ENCODE assay signal across 8 mouse cellular contexts in the genomic region with DNA sequence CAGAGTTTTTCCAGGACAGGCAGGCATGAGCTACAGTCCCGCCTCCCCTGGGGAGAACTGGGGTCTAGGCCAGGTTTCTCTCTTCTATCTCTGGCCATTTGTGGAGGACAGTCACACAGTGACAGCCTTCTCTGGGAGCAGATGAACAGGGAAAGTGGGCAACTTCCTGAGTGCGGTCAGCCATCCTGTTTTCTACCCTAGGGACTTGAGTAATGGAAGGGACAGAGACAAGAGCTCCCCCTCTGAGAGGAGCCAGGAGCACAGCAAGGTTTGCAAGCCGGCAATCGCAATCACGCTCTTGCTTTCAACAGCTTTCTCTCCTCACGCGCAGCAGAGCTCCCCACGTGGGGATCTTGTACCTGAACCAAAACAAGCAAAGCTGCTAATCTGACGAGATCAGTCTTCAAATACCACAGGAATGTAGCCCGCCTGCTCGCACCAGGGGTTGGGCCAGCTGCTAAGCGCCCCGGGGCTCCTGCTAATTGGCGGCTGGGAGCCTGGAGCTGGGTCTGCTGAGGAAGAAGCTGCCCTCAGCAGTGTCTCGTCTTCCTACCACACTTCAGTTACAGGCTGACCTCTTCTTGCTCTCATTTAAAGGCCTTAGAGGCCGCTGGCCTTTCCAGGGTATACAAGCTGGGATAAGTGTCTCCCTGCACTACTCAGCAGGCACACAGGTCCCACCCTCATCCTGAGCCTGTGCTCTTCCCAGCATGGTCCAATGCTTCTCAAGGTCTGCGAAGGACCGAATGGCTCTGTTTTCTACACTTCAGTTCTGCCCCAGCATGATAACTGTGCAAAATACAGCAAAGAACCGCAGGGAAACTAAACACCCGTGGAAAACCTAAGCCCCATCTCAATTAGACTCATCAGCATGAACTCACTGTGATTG.
DNase-seq lines count a peak whose midpoint lies in the region; ATAC-seq and TF ChIP-seq lines count a peak whose summit lies in the region.

No protein-coding gene starts in this region.

- H3K4me1 ChIP-seq in heart, adult 2 months (ENCODE audit: control insufficient read depth, insufficient read depth, low read length), result peaks cover 5% of the 10 kb centered on the region
- peaks cover 48% of the 10 kb centered on the region for H3K4me1 ChIP-seq in kidney, adult 2 months (ENCODE audit: control insufficient read depth, insufficient read depth, low read length)
- H3K4me1 ChIP-seq in lung, embryonic 16.5 days (replicated peaks; ENCODE audit: control insufficient read depth, insufficient read depth, low read length), result peaks cover 32% of the 10 kb centered on the region

- H3K36me3 ChIP-seq in heart, adult 2 months (ENCODE audit: control insufficient read depth, insufficient read depth, low read length), result no peaks in the 10 kb centered on the region
- H3K36me3 ChIP-seq in kidney, adult 2 months (ENCODE audit: control insufficient read depth, insufficient read depth, low read length), result no peaks in the 10 kb centered on the region
- H3K36me3 ChIP-seq in lung, embryonic 16.5 days (ENCODE audit: control insufficient read depth, insufficient read depth, low read length), result no peaks in the 10 kb centered on the region

- ATAC-seq in lung, embryonic 16.5 days (ENCODE audit: low read depth), result peak; percentile 83

- TF ChIP-seq CTCF in heart, adult 2 months (IDR thresholded peaks at IDR 0.05), result peak; percentile 41
- TF ChIP-seq CTCF in kidney, adult 2 months (conservative IDR thresholded peaks at IDR 0.05; ENCODE audit: insufficient read depth, insufficient read length, low read depth, low read length), result no peak

- no peaks in the 10 kb centered on the region for H3K27me3 ChIP-seq in heart, adult 2 months (ENCODE audit: control insufficient read depth, insufficient read depth, low read length)
- H3K27me3 ChIP-seq in kidney, adult 2 months (replicated peaks; ENCODE audit: control insufficient read depth, insufficient read depth, low read length), result no peaks in the 10 kb centered on the region
- no peaks in the 10 kb centered on the region for H3K27me3 ChIP-seq in lung, embryonic 16.5 days (ENCODE audit: control insufficient read depth, insufficient read depth, low read depth, low read length)

- H3K9ac ChIP-seq in heart, adult 2 months (ENCODE audit: low read depth, low read length), result no peak overlapping the region
- no peak overlapping the region; the same call in 1 of the 2 replicates for H3K9ac ChIP-seq in lung, embryonic 16.5 days (ENCODE audit: low read length)

- peak; percentile 46 for DNase-seq in left cerebral cortex, postnatal 14 days (ENCODE audit: low spot score in 2 of 2)
- no peak for DNase-seq in left cerebral cortex, adult 8-10 months (ENCODE audit: low spot score in 2 of 2)
- DNase-seq in embryo, embryonic 11 days, result peak; percentile 70
- peak; percentile 53 to 58 for DNase-seq in heart, adult 2 months
- peak; percentile 69 for DNase-seq in kidney, adult 2 months
- peak; percentile 25 for DNase-seq in right cerebral cortex, postnatal 4 days
- no peak for DNase-seq in thymus, postnatal 25 days

- TF ChIP-seq EP300 in heart, adult 2 months (IDR thresholded peaks at IDR 0.05; ENCODE audit: insufficient read depth, low read depth, low read length), result no peak

- 25% methylated on average over 20 of the region's 20 CpGs for WGBS in heart, adult 2 months
- 27% methylated on average over 20 of the region's 20 CpGs for WGBS in kidney, adult 2 months
- 11% methylated on average over 20 of the region's 20 CpGs for WGBS in lung, embryonic 16.5 days

- no peak overlapping the region; the same call in 1 of the 2 replicates for H3K27ac ChIP-seq in heart, adult 2 months
- peak overlapping the region; percentile 21; the same call in 1 of the 2 replicates for H3K27ac ChIP-seq in kidney, adult 2 months (ENCODE audit: insufficient read depth, low read depth, low read length)
- peak overlapping the region; percentile 49 for H3K27ac ChIP-seq in lung, embryonic 16.5 days (ENCODE audit: low read length)

- no peaks in the 10 kb centered on the region for H3K79me2 ChIP-seq in heart, adult 2 months (replicated peaks; ENCODE audit: control insufficient read depth, insufficient read depth, low read length)

- H3K4me2 ChIP-seq in lung, embryonic 16.5 days (ENCODE audit: low read depth, low read length), result peak overlapping the region; percentile 6

- intact Hi-C loops in left cerebral cortex, postnatal 14 days (cut with DNase I), result no loop called here
- intact Hi-C loops in heart, adult 2 months (cut with DNase I), result no loop called here

- H3K9me3 ChIP-seq in lung, embryonic 16.5 days (ENCODE audit: control insufficient read depth, low read length), result no peaks in the 10 kb centered on the region

- TF ChIP-seq POLR2A in heart, adult 2 months (IDR thresholded peaks at IDR 0.05; ENCODE audit: insufficient read depth, low read depth, low read length), result no peak
- TF ChIP-seq POLR2A in kidney, adult 2 months (IDR thresholded peaks at IDR 0.05; ENCODE audit: low read depth, low read length), result no peak

- H3K4me3 ChIP-seq in heart, adult 2 months, result no peak overlapping the region; the same call in 1 of the 2 replicates
- H3K4me3 ChIP-seq in kidney, adult 2 months (ENCODE audit: insufficient read depth, low read depth, low read length), result no peak overlapping the region
- no peak overlapping the region for H3K4me3 ChIP-seq in lung, embryonic 16.5 days (ENCODE audit: low read length)

Comparison
In these comparisons a context has a peak if more than half of its experiments do, and no peak if none do; other contexts are left out.
1. DNase-seq: peak in left cerebral cortex, postnatal 14 days (2 of 2), embryo, embryonic 11 days (single experiment), heart, adult 2 months (2 of 2), kidney, adult 2 months (single experiment) and right cerebral cortex, postnatal 4 days (single experiment); none in left cerebral cortex, adult 8-10 months (0 of 2) and thymus, postnatal 25 days (single experiment).